ENCODE assay signal across 14 mouse cellular contexts in the genomic region with DNA sequence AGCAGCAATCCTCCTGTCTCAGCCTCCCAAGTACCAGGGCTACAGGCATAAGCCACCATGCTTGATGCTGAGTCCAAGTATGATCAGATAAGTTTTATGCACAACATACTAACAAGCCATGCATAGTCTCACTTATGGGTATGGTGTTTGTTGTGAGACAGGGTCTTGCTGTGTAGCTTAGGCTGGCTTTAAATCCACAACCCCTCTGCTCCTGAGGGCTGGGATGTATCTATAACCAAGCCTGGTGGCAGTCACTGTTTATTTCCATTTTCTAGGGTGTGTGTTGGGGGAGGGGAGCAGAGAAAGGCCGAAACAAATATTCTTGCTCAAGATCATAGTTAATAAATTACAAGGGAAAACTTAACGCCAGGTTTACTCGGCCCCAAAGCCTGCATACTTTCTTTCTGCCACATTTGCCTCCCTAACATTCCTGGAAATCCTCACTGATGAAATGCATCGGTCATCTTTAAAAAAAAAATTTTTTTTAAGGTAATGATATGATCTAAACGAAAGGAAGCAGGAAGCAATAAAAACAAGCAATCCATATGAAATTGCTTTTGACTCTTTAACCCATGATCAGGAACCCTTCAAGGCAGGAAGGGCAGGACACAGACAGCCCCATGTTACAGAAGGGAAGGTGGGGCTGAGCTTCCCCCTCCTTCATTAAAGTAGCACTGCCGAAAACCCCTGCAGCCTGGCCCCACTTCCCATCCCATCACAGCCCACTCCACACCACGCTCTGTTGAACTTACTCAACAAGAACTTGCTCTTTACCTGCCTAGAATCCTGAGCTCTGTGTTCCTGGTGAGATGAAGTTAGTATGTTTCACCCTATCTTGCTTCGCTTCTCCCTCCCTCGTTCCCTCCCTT. TPM values are rescaled to one million over a fixed set of nuclear protein-coding genes. Genes with fewer than 3 reads are reported as not detected.
DNase-seq lines count a peak whose midpoint lies in the region; ATAC-seq and TF ChIP-seq lines count a peak whose summit lies in the region.
"Had no signal": no experiment of that assay in that cellular context is flagged by ENCODE, and none has a peak within 500 bp of the region (broad histone marks: within the 10 kb centered on the region; RNA-seq: fewer than 3 reads in every experiment).

No protein-coding gene starts in this region.

- no peaks in the 10 kb centered on the region for H3K9me3 ChIP-seq in lung, embryonic 14.5 days (ENCODE audit: low read depth, low read length)
- H3K9me3 ChIP-seq in intestine, embryonic 15.5 days, result no peaks in the 10 kb centered on the region
- no peaks in the 10 kb centered on the region for H3K9me3 ChIP-seq in stomach, embryonic 16.5 days (replicated peaks; ENCODE audit: control insufficient read depth, low read length)
- H3K9me3 ChIP-seq: embryonic facial prominence, embryonic 12.5 days; hindbrain, embryonic 13.5 days; liver, embryonic 13.5 days had no signal

- H3K9ac ChIP-seq in lung, embryonic 14.5 days, result no peak overlapping the region
- H3K9ac ChIP-seq in intestine, embryonic 15.5 days, result no peak overlapping the region
- H3K9ac ChIP-seq in stomach, embryonic 16.5 days (ENCODE audit: low read length), result no peak overlapping the region
- H3K9ac ChIP-seq: embryonic facial prominence, embryonic 12.5 days; hindbrain, embryonic 13.5 days; liver, embryonic 13.5 days had no signal

- TF ChIP-seq CTCF in lung, embryonic 14.5 days (IDR thresholded peaks at IDR 0.05; ENCODE audit: low read depth), result no peak
- TF ChIP-seq CTCF in lung, adult 2 months (IDR thresholded peaks at IDR 0.05; ENCODE audit: insufficient read depth, low read length), result no peak

- no peaks in the 10 kb centered on the region for H3K36me3 ChIP-seq in lung, embryonic 14.5 days (ENCODE audit: insufficient read depth)
- no peaks in the 10 kb centered on the region for H3K36me3 ChIP-seq in intestine, embryonic 15.5 days
- H3K36me3 ChIP-seq in stomach, embryonic 16.5 days (ENCODE audit: control insufficient read depth, insufficient read depth, low read length), result no peaks in the 10 kb centered on the region
- H3K36me3 ChIP-seq: embryonic facial prominence, embryonic 12.5 days; hindbrain, embryonic 13.5 days; liver, embryonic 13.5 days had no signal

- 31% methylated on average over 9 of the region's 9 CpGs for WGBS in lung, embryonic 14.5 days
- 39% methylated on average over 9 of the region's 9 CpGs for WGBS in lung, adult 2 months
- WGBS in intestine, embryonic 15.5 days, result 31% methylated on average over 9 of the region's 9 CpGs
- WGBS in stomach, embryonic 16.5 days, result 33% methylated on average over 9 of the region's 9 CpGs

- H3K27ac ChIP-seq in lung, embryonic 14.5 days (ENCODE audit: low read depth), result no peak overlapping the region; the same call in 1 of the 2 replicates
- no peak overlapping the region; the same call in 1 of the 2 replicates for H3K27ac ChIP-seq in intestine, embryonic 15.5 days
- peak overlapping the region; percentile 81; the same call in 1 of the 2 replicates for H3K27ac ChIP-seq in stomach, embryonic 16.5 days (ENCODE audit: low read length)
- H3K27ac ChIP-seq: embryonic facial prominence, embryonic 12.5 days; hindbrain, embryonic 13.5 days; liver, embryonic 13.5 days had no signal

- no peaks in the 10 kb centered on the region for H3K27me3 ChIP-seq in lung, embryonic 14.5 days (ENCODE audit: insufficient read depth, low read length)
- no peaks in the 10 kb centered on the region for H3K27me3 ChIP-seq in intestine, embryonic 15.5 days (replicated peaks)
- no peaks in the 10 kb centered on the region for H3K27me3 ChIP-seq in stomach, embryonic 16.5 days (ENCODE audit: control insufficient read depth, insufficient read depth, low read length)
- H3K27me3 ChIP-seq: CH12.LX; embryonic facial prominence, embryonic 12.5 days; hindbrain, embryonic 13.5 days; liver, embryonic 13.5 days had no signal

- peak; percentile 38 for DNase-seq in lung, embryonic 14.5 days
- DNase-seq in lung, adult 2 months, result no peak
- DNase-seq in kidney, postnatal 10 days, result peak; percentile 61
- no peak for DNase-seq in gastrocnemius, adult 18-20 months (ENCODE audit: low spot score)
- DNase-seq in spleen, adult 18-20 months, result no peak
- DNase-seq: cerebellum, adult 9-11 months; liver, embryonic 13.5 days had no signal

- no peak overlapping the region for H3K4me2 ChIP-seq in lung, embryonic 14.5 days
- H3K4me2 ChIP-seq in intestine, embryonic 15.5 days (replicated peaks), result no peak overlapping the region; the same call in 1 of the 2 replicates
- H3K4me2 ChIP-seq in stomach, embryonic 16.5 days (ENCODE audit: low read depth, low read length), result no peak overlapping the region
- H3K4me2 ChIP-seq: embryonic facial prominence, embryonic 12.5 days; hindbrain, embryonic 13.5 days; liver, embryonic 13.5 days had no signal

- no peak; the same call in 1 of the 2 replicates for ATAC-seq in lung, embryonic 14.5 days (ENCODE audit: insufficient read depth)
- peak; percentile 55 for ATAC-seq in intestine, embryonic 15.5 days
- no peak for ATAC-seq in stomach, embryonic 16.5 days (ENCODE audit: insufficient read depth, low FRiP score)
- ATAC-seq: forebrain, embryonic 14.5 days; midbrain, embryonic 16.5 days had no signal

- no peak overlapping the region for H3K4me3 ChIP-seq in lung, embryonic 14.5 days (ENCODE audit: low read depth, low read length)
- H3K4me3 ChIP-seq in lung, adult 2 months (replicated peaks; ENCODE audit: extremely low read depth, low read depth, low read length), result no peak overlapping the region
- H3K4me3 ChIP-seq in intestine, embryonic 15.5 days (replicated peaks), result no peak overlapping the region
- no peak overlapping the region for H3K4me3 ChIP-seq in stomach, embryonic 16.5 days (replicated peaks; ENCODE audit: low read length)
- H3K4me3 ChIP-seq: embryonic facial prominence, embryonic 12.5 days; hindbrain, embryonic 13.5 days; liver, embryonic 13.5 days had no signal

- no peak for TF ChIP-seq POLR2A in lung, adult 2 months (IDR thresholded peaks at IDR 0.05; ENCODE audit: borderline replicate concordance, extremely low read depth, low read depth, low read length)

- peaks cover 15% of the 10 kb centered on the region; the same call in 1 of the 2 replicates for H3K4me1 ChIP-seq in lung, embryonic 14.5 days (ENCODE audit: insufficient read depth)
- no peaks in the 10 kb centered on the region; the same call in 1 of the 2 replicates for H3K4me1 ChIP-seq in lung, adult 2 months (ENCODE audit: control insufficient read depth, insufficient read depth, low read length)
- peaks cover 11% of the 10 kb centered on the region for H3K4me1 ChIP-seq in intestine, embryonic 15.5 days (replicated peaks)
- peaks cover 32% of the 10 kb centered on the region for H3K4me1 ChIP-seq in stomach, embryonic 16.5 days (ENCODE audit: control insufficient read depth, insufficient read depth, low read length)
- H3K4me1 ChIP-seq: embryonic facial prominence, embryonic 12.5 days; hindbrain, embryonic 13.5 days had no signal

RNA-seq across cellular contexts. Expression of gene Copb1, which starts 50.8 kb away (rescaled TPM):
- polyA plus RNA-seq in lung, embryonic 14.5 days (2014; fragmentation: Nextera tagmentation; extraction: Ambion mirVana), result 129 and 135 TPM in 2 replicates
- polyA plus RNA-seq in lung, adult 2 months (2012; rRNA removed), result 32.3 and 33.5 TPM in 2 replicates
- polyA plus RNA-seq in intestine, embryonic 15.5 days (2015; fragmentation: Nextera tagmentation; extraction: Ambion mirVana), result 113 and 125 TPM in 2 replicates
- 130 and 131 TPM in 2 replicates for polyA plus RNA-seq in stomach, embryonic 16.5 days (2015; fragmentation: Nextera tagmentation; extraction: Ambion mirVana)
- 10 to 100 TPM; 21.6 to 26.4 TPM for total RNA-seq in gastrocnemius, adult 18-20 months (2021)

Comparison
In these comparisons a context has a peak if more than half of its experiments do, and no peak if none do; other contexts are left out.
1. DNase-seq: peak in lung, embryonic 14.5 days (single experiment) and kidney, postnatal 10 days (single experiment); none in lung, adult 2 months (single experiment), gastrocnemius, adult 18-20 months (single experiment) and spleen, adult 18-20 months (0 of 2).